ENCODE assay signal across 8 mouse cellular contexts in genomic region chr19:5366175-5367052, GRCm38 (mm10). TPM values are rescaled to one million over a fixed set of nuclear protein-coding genes. Genes with fewer than 3 reads are reported as not detected.
DNase-seq lines count a peak whose midpoint lies in the region; ATAC-seq lines count a peak whose summit lies in the region.

TSS of gene Eif1ad (plus strand) at chr19:5366741.

- H3K9ac ChIP-seq in hindbrain, embryonic 15.5 days = peak within 1 kb of the TSS; percentile 80

- H3K4me3 ChIP-seq in hindbrain, embryonic 15.5 days = peak within 1 kb of the TSS; percentile 66

- peaks cover 22% of the 10 kb centered on the region for H3K4me1 ChIP-seq in hindbrain, embryonic 15.5 days (replicated peaks)

- peak; percentile 94 for ATAC-seq in hindbrain, embryonic 15.5 days (ENCODE audit: low FRiP score, low read depth)

- H3K4me2 ChIP-seq in hindbrain, embryonic 15.5 days = peak within 1 kb of the TSS; percentile 69

- DNase-seq in T-cell, adult 2 months (ENCODE audit: low spot score) = peak; percentile 92
- DNase-seq in cerebellum, postnatal 36 days = peak; percentile 94 to 99
- peak; percentile 96 for DNase-seq in frontal cortex, postnatal 36 days (ENCODE audit: low spot score in 2 of 2)
- DNase-seq in left cerebral cortex, adult 11 months (ENCODE audit: low spot score) = peak; percentile 88
- DNase-seq in lung, postnatal 4 days = peak; percentile 96
- peak; percentile 96 for DNase-seq in retina, postnatal 7 days (ENCODE audit: low read depth, low spot score)
- DNase-seq in urinary bladder, adult 2 months (ENCODE audit: low spot score) = peak; percentile 96

- no peaks in the 10 kb centered on the region for H3K9me3 ChIP-seq in hindbrain, embryonic 15.5 days

- H3K27ac ChIP-seq in hindbrain, embryonic 15.5 days (replicated peaks) = peak within 1 kb of the TSS; percentile 98

- under 1% methylated on average over 88 of the region's 92 CpGs for WGBS in hindbrain, embryonic 15.5 days

- no peaks in the 10 kb centered on the region for H3K27me3 ChIP-seq in hindbrain, embryonic 15.5 days

- H3K36me3 ChIP-seq in hindbrain, embryonic 15.5 days = peaks cover 40% of the 10 kb centered on the region

RNA-seq across cellular contexts. Expression of gene Eif1ad, which starts in this region (rescaled TPM):
- 40.7 and 43.3 TPM in 2 replicates for polyA plus RNA-seq in hindbrain, embryonic 15.5 days (2015; fragmentation: Nextera tagmentation; extraction: Ambion mirVana)
- 24.4 and 26.8 TPM in 2 replicates for polyA plus RNA-seq in urinary bladder, adult 2 months (2012; rRNA removed)

Comparison
In these comparisons a context has a peak if more than half of its experiments do, and no peak if none do; other contexts are left out.
1. Peak in every context shown above with its lines: DNase-seq, ATAC-seq, H3K4me3 ChIP-seq and H3K27ac ChIP-seq.